Mouse (Mus musculus) left cerebral cortex, adult 18-20 months (tissue): ENCODE measurements around the gene Tbce. TPM values are rescaled to one million over a fixed set of nuclear protein-coding genes. Genes with fewer than 3 reads are reported as not detected.

Experiments used
- DNase-seq, 2 experiments: peaks; one replicate each; pipeline ENCODE4 v3.0.0; 2021 to 2022; ENCODE audit warnings: low spot score in 2 of 2, mixed read lengths in 1 of 2
- total RNA-seq, 2 experiments: library from RNA; stranded (reverse); gene quantifications; 2 replicates each; pipeline ENCODE4 v1.2.3; 2021

Tbce gene
- total RNA-seq, 2 experiments from 2014 or later, result 66.1 to 75.6 TPM

GRCm38 (mm10) chr13:13969796-13970195, 69.6 kb downstream of the Tbce start:
- no peak for DNase-seq

- DNase-seq, result peak; percentile 12 to 48
Measured at GRCm38 (mm10) chr13:13968629-13969111, 70.8 kb downstream of the Tbce start.

DNA sequence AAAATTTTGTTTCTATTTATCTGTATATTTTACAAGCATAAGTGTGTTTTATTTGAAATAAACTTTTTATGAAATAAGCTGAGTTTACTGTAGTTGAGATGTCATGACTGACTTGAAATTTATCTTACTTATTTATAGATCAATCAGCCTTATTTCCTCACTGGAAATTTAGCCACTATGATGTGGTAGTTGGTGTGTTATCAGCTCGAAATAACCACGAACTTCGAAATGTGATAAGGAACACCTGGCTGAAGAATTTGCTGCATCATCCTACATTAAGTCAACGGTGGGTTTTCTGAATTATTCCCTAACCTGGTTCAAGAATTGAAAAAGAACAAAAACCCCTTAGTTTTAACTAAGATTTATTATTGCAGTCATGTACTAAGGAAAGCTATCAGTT, 73.3 kb downstream of the Tbce start:
- no peak for DNase-seq

- no peak for DNase-seq
Measured at GRCm38 (mm10) chr13:13965388-13965964, 74.0 kb downstream of the Tbce start.

GRCm38 (mm10) chr13:13961046-13961445, 78.4 kb downstream of the Tbce start:
- DNase-seq, result no peak

- DNase-seq, result no peak
Measured at GRCm38 (mm10) chr13:13960211-13960610, 79.2 kb downstream of the Tbce start.

- DNase-seq, result no peak
Measured at GRCm38 (mm10) chr13:13956686-13957085, 82.8 kb downstream of the Tbce start.

GRCm38 (mm10) chr13:13954931-13955330, 84.5 kb downstream of the Tbce start:
- peak; percentile 18 to 23 for DNase-seq

DNA sequence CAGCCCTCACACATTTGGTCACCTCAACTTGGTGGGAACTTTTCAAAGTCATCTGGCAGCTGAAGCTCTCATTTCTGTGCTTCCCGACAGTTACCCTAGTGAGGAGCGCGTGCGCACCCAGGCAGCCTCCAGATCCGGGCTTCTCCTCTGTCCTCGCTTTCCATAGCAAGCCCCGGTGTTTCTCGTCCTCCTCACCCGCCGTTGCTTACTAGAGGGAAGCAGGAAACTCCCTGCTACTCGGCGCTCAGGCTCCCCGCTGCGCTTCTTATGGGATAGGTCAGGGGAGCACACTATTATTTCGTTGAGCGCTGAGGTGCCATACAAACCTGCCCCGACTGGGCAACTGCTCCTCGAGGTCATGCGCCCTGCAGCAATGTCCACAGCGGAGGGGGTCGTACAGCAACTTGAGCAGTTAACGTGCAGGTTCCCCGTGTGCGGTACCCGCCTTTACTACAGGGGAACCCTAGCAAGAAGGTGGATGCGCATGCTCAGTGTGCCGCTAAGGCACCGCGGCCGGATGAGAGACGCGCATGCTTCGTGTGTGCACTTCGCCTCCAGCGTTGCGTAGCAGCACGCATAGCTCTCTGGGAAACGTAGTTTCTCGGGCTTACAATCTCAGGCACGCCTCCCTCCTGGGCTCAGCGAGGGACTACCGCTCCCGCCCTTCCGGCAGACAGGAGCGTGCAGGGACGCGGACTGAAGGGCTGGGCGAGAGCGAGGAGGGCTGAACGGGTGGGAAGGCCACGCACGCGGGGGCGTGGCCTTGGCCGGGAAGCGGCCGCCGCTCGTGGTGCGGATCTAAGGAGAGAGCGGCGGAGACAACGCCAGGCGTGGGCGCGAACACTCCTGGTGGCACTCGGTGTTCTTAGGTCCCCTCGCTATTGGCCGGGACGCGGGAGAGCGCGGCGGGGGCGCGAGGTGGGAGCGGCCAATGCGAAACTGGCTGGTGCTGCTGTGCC, 85.3 kb downstream of the Tbce start, which contains the start of gene B3galnt2:
Gene B3galnt2 (plus strand): TSS at position 596 of the 959 bp plus-strand sequence.
- peak; percentile 94 to 98 for DNase-seq

Other genes starting within 250 kb of the Tbce start
- gene B3galnt2, start 85.2 kb downstream of the Tbce start, total RNA-seq, result 10 to 100 TPM; 13.1 to 16.6 TPM
- gene Arid4b, start 23.6 kb upstream of the Tbce start, total RNA-seq, result 10 to 100 TPM; 44.8 to 51.3 TPM
- 10 to 100 TPM; 60.5 to 64.1 TPM for gene Ggps1, start 23.9 kb upstream of the Tbce start, total RNA-seq